Mouse (Mus musculus): ENCODE data around the gene Bap1. TPM values are rescaled to one million over a fixed set of nuclear protein-coding genes. Genes with fewer than 3 reads are reported as not detected.

Bap1 gene
- polyA plus RNA-seq, 1 experiment from 2014 or later, result 125 TPM

- H3K36me3 ChIP-seq (ENCODE audit: control insufficient read depth, insufficient read depth, low read length), result no peaks in the 10 kb centered on the region
- no peak for ATAC-seq
- H3K4me1 ChIP-seq (ENCODE audit: control insufficient read depth, insufficient read depth, low read length), result peaks cover 7% of the 10 kb centered on the region; the same call in 1 of the 2 replicates
- H3K9me3 ChIP-seq (replicated peaks; ENCODE audit: control insufficient read depth, low read length, poor library complexity, severe bottlenecking), result no peaks in the 10 kb centered on the region
- no peaks in the 10 kb centered on the region for H3K27me3 ChIP-seq (ENCODE audit: control insufficient read depth, insufficient read depth, low read depth, low read length)
- H3K4me3 ChIP-seq (ENCODE audit: low read depth, low read length), result no peak overlapping the region
- WGBS, result 91% methylated on average over 6 of the region's 6 CpGs
- H3K27ac ChIP-seq (ENCODE audit: low read length), result no peak overlapping the region
- no peak overlapping the region for H3K9ac ChIP-seq (ENCODE audit: low read depth, low read length)
- H3K4me2 ChIP-seq (ENCODE audit: low read length), result no peak overlapping the region
Observed at GRCm38 (mm10) chr14:31211854-31212253, 39.4 kb upstream of the Bap1 start.

- Histone ChIP-seq H3K36me3 (ENCODE audit: control insufficient read depth, insufficient read depth, low read length) (no peaks in the 10 kb centered on the region), H3K4me2 (ENCODE audit: low read length) (no peak overlapping the region), H3K27me3 (ENCODE audit: control insufficient read depth, insufficient read depth, low read depth, low read length) (no peaks in the 10 kb centered on the region), H3K4me1 (ENCODE audit: control insufficient read depth, insufficient read depth, low read length) (peaks cover 3% of the 10 kb centered on the region; the same call in 1 of the 2 replicates), H3K4me3 (ENCODE audit: low read depth, low read length) (no peak overlapping the region), H3K27ac (ENCODE audit: low read length) (no peak overlapping the region), H3K9ac (ENCODE audit: low read depth, low read length) (no peak overlapping the region), H3K9me3 (replicated peaks; ENCODE audit: control insufficient read depth, low read length, poor library complexity, severe bottlenecking) (no peaks in the 10 kb centered on the region)
- WGBS, result 89% methylated on average over 3 of the region's 3 CpGs
- no peak for ATAC-seq
Observed at GRCm38 (mm10) chr14:31212499-31212898, 38.8 kb upstream of the Bap1 start.

GRCm38 (mm10) chr14:31213868-31214267 lies 37.4 kb upstream of the Bap1 start:
- H3K27me3 ChIP-seq (ENCODE audit: control insufficient read depth, insufficient read depth, low read depth, low read length), result no peaks in the 10 kb centered on the region
- no peak overlapping the region for H3K27ac ChIP-seq (ENCODE audit: low read length)
- H3K4me3 ChIP-seq (ENCODE audit: low read depth, low read length), result no peak overlapping the region
- no peaks in the 10 kb centered on the region for H3K36me3 ChIP-seq (ENCODE audit: control insufficient read depth, insufficient read depth, low read length)
- H3K9me3 ChIP-seq (replicated peaks; ENCODE audit: control insufficient read depth, low read length, poor library complexity, severe bottlenecking), result no peaks in the 10 kb centered on the region
- WGBS, result 68% methylated on average over 8 of the region's 8 CpGs
- H3K9ac ChIP-seq (ENCODE audit: low read depth, low read length), result no peak overlapping the region
- H3K4me1 ChIP-seq (ENCODE audit: control insufficient read depth, insufficient read depth, low read length), result peaks cover 3% of the 10 kb centered on the region; the same call in 1 of the 2 replicates
- H3K4me2 ChIP-seq (ENCODE audit: low read length), result no peak overlapping the region
- ATAC-seq, result no peak

GRCm38 (mm10) chr14:31214684-31215083 lies 36.6 kb upstream of the Bap1 start:
- Histone ChIP-seq H3K36me3 (ENCODE audit: control insufficient read depth, insufficient read depth, low read length) (no peaks in the 10 kb centered on the region), H3K4me2 (ENCODE audit: low read length) (no peak overlapping the region), H3K9me3 (replicated peaks; ENCODE audit: control insufficient read depth, low read length, poor library complexity, severe bottlenecking) (no peaks in the 10 kb centered on the region), H3K4me1 (ENCODE audit: control insufficient read depth, insufficient read depth, low read length) (peaks cover 3% of the 10 kb centered on the region; the same call in 1 of the 2 replicates), H3K9ac (ENCODE audit: low read depth, low read length) (no peak overlapping the region), H3K27me3 (ENCODE audit: control insufficient read depth, insufficient read depth, low read depth, low read length) (no peaks in the 10 kb centered on the region), H3K27ac (ENCODE audit: low read length) (no peak overlapping the region), H3K4me3 (ENCODE audit: low read depth, low read length) (no peak overlapping the region)
- ATAC-seq, result peak; percentile 14; the same call in 1 of the 2 replicates
- WGBS, result 93% methylated on average over 3 of the region's 3 CpGs

DNA sequence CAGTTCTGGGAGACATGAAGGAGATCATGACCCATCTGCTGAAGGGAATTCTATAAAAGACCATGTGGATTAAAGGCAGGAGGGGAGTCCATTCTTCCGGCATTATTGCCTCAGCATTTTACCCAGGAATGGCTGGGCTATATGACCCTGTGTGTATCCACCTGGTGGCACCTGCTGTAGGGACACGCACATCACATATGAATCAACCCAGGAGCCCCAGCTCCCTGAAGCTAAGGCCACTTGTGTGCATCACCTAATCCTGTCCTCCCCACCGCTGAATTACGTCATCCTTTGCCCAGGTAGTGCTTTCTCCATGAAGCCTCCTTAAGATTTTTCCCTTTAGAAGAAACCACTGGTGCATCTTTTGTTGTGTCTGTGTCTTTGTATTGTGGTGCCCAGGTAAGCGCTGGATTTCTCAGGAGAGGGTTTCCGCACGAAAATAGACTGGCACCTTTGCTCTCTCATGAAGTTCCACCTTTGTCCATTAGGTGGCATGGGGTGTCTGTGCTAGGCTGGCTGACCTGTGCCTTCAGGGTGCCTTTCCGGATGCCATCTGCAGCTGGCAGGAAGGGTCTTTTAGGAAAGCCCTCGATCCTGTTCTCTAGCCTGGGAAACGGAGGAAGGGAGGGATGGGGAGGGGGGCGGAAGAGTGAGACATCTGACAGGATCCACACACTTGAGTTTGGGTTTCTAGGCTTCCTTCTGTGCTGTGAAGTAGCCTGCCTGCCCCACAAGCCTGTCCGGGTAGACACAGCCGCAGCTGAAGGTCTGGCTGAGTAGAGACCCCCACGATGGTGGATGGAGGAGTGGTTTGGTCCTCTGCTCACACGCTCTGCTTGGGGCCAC lies 35.9 kb upstream of the Bap1 start:
- H3K27me3 ChIP-seq (ENCODE audit: control insufficient read depth, insufficient read depth, low read depth, low read length), result no peaks in the 10 kb centered on the region
- H3K4me2 ChIP-seq (ENCODE audit: low read length), result no peak overlapping the region
- peaks cover 3% of the 10 kb centered on the region; the same call in 1 of the 2 replicates for H3K4me1 ChIP-seq (ENCODE audit: control insufficient read depth, insufficient read depth, low read length)
- peak overlapping the region; percentile 27; the same call in 1 of the 2 replicates for H3K9ac ChIP-seq (ENCODE audit: low read depth, low read length)
- H3K9me3 ChIP-seq (replicated peaks; ENCODE audit: control insufficient read depth, low read length, poor library complexity, severe bottlenecking), result no peaks in the 10 kb centered on the region
- no peak overlapping the region for H3K4me3 ChIP-seq (ENCODE audit: low read depth, low read length)
- no peaks in the 10 kb centered on the region for H3K36me3 ChIP-seq (ENCODE audit: control insufficient read depth, insufficient read depth, low read length)
- WGBS, result 33% methylated on average over 15 of the region's 15 CpGs
- no peak overlapping the region for H3K27ac ChIP-seq (ENCODE audit: low read length)
- ATAC-seq, result peak; percentile 57

GRCm38 (mm10) chr14:31216846-31217245 lies 34.4 kb upstream of the Bap1 start, which contains the start of gene Nisch:
Gene Nisch (minus strand): TSS chr14:31216946.
- H3K27me3 ChIP-seq (ENCODE audit: control insufficient read depth, insufficient read depth, low read depth, low read length), result no peaks in the 10 kb centered on the region
- H3K27ac ChIP-seq (ENCODE audit: low read length), result no peak within 1 kb of the TSS
- no peak within 1 kb of the TSS for H3K4me2 ChIP-seq (ENCODE audit: low read length)
- H3K36me3 ChIP-seq (ENCODE audit: control insufficient read depth, insufficient read depth, low read length), result no peaks in the 10 kb centered on the region
- 0 out of 2 replicates have a peak within 1 kb of the TSS, but pooled peaks have one; percentile 22 for H3K9ac ChIP-seq (ENCODE audit: low read depth, low read length)
- H3K4me1 ChIP-seq (ENCODE audit: control insufficient read depth, insufficient read depth, low read length), result peaks cover 3% of the 10 kb centered on the region; the same call in 1 of the 2 replicates
- H3K9me3 ChIP-seq (replicated peaks; ENCODE audit: control insufficient read depth, low read length, poor library complexity, severe bottlenecking), result no peaks in the 10 kb centered on the region
- H3K4me3 ChIP-seq (ENCODE audit: low read depth, low read length), result no peak within 1 kb of the TSS
- WGBS, result 41% methylated on average over 2 of the region's 2 CpGs
- no peak for ATAC-seq

- H3K9ac ChIP-seq (ENCODE audit: low read depth, low read length), result no peak within 1 kb of the TSS
- no peaks in the 10 kb centered on the region for H3K27me3 ChIP-seq (ENCODE audit: control insufficient read depth, insufficient read depth, low read depth, low read length)
- H3K9me3 ChIP-seq (replicated peaks; ENCODE audit: control insufficient read depth, low read length, poor library complexity, severe bottlenecking), result no peaks in the 10 kb centered on the region
- H3K4me1 ChIP-seq (ENCODE audit: control insufficient read depth, insufficient read depth, low read length), result peaks cover 3% of the 10 kb centered on the region; the same call in 1 of the 2 replicates
- H3K36me3 ChIP-seq (ENCODE audit: control insufficient read depth, insufficient read depth, low read length), result no peaks in the 10 kb centered on the region
- no peak within 1 kb of the TSS for H3K4me2 ChIP-seq (ENCODE audit: low read length)
- WGBS, result 11% methylated on average over 11 of the region's 11 CpGs
- no peak within 1 kb of the TSS for H3K27ac ChIP-seq (ENCODE audit: low read length)
- H3K4me3 ChIP-seq (ENCODE audit: low read depth, low read length), result no peak within 1 kb of the TSS
- 0 out of 2 replicates have a peak, but pooled peaks have one; percentile 60 for ATAC-seq
Observed at GRCm38 (mm10) chr14:31217666-31218065, 33.6 kb upstream of the Bap1 start, which contains the start of gene Sema3g. Gene Sema3g (plus strand): TSS chr14:31217860.

GRCm38 (mm10) chr14:31226978-31227377 lies 24.3 kb upstream of the Bap1 start:
- Histone ChIP-seq H3K36me3 (ENCODE audit: control insufficient read depth, insufficient read depth, low read length) (no peaks in the 10 kb centered on the region), H3K4me3 (ENCODE audit: low read depth, low read length) (no peak overlapping the region), H3K27ac (ENCODE audit: low read length) (no peak overlapping the region), H3K9me3 (replicated peaks; ENCODE audit: control insufficient read depth, low read length, poor library complexity, severe bottlenecking) (no peaks in the 10 kb centered on the region), H3K27me3 (ENCODE audit: control insufficient read depth, insufficient read depth, low read depth, low read length) (no peaks in the 10 kb centered on the region), H3K4me2 (ENCODE audit: low read length) (no peak overlapping the region), H3K9ac (ENCODE audit: low read depth, low read length) (no peak overlapping the region), H3K4me1 (ENCODE audit: control insufficient read depth, insufficient read depth, low read length) (no peaks in the 10 kb centered on the region; the same call in 1 of the 2 replicates)
- 52% methylated on average over 4 of the region's 4 CpGs for WGBS
- ATAC-seq, result 0 out of 2 replicates have a peak, but pooled peaks have one; percentile 54

DNA sequence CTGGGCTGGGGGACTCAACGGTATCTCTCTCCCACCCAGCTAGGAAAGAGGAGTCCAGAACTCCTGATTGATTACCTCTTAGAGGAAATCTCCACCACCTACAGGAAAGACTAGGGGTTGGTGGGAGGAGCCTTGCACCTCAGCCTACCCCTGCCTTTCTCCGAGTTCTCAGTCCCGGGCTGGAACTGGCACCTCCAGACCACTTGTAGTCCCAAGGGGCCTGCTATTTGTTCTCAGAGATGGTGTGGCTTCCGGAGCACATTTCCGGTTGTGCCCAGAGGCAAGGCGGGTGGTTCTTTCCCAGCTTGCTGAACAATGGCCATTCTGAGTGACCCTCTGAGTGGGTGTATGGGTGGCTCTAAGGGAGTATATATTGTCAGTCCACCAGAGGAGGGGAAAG lies 23.0 kb upstream of the Bap1 start:
- Histone ChIP-seq H3K9me3 (replicated peaks; ENCODE audit: control insufficient read depth, low read length, poor library complexity, severe bottlenecking) (no peaks in the 10 kb centered on the region), H3K9ac (ENCODE audit: low read depth, low read length) (no peak overlapping the region), H3K36me3 (ENCODE audit: control insufficient read depth, insufficient read depth, low read length) (no peaks in the 10 kb centered on the region), H3K27ac (ENCODE audit: low read length) (no peak overlapping the region), H3K4me2 (ENCODE audit: low read length) (no peak overlapping the region), H3K4me3 (ENCODE audit: low read depth, low read length) (no peak overlapping the region), H3K27me3 (ENCODE audit: control insufficient read depth, insufficient read depth, low read depth, low read length) (no peaks in the 10 kb centered on the region), H3K4me1 (ENCODE audit: control insufficient read depth, insufficient read depth, low read length) (no peaks in the 10 kb centered on the region; the same call in 1 of the 2 replicates)
- no peak for ATAC-seq
- 76% methylated on average over 6 of the region's 6 CpGs for WGBS
